In genomic region chr11:81793588-81793987, GRCm38 (mm10) we compare ENCODE assay signal across 14 mouse cellular contexts.
"Had no signal": no experiment of that assay in that cellular context is flagged by ENCODE, and none has a peak within 500 bp of the region (broad histone marks: within the 10 kb centered on the region; RNA-seq: fewer than 3 reads in every experiment).

No protein-coding gene starts in this region.

- H3K4me3 ChIP-seq: layer of hippocampus, adult 2 months; liver, embryonic 13.5 days; stomach, embryonic 15.5 days had no signal

- DNase-seq: kidney, adult 2 months; kidney, postnatal 25 days; layer of hippocampus, postnatal 36 days; liver, embryonic 13.5 days; lung, adult 2 months; lung, postnatal 14 days; lung, postnatal 4 days; midbrain, embryonic 14.5 days; spleen, adult 18-20 months; thymus, adult 18-20 months; thymus, postnatal 36 days had no signal

- H3K4me1 ChIP-seq: liver, embryonic 13.5 days; stomach, embryonic 15.5 days had no signal

- H3K27ac ChIP-seq: kidney, postnatal 0 days; layer of hippocampus, adult 2 months; liver, embryonic 13.5 days; stomach, embryonic 15.5 days had no signal
